Mouse (Mus musculus) embryo, embryonic 9.5 days (tissue): ENCODE measurements around the gene Asf1a.
"Not testable (repeated sequence)": the region's sequence is repeated elsewhere in the genome, so short reads cannot be mapped to it uniquely, and the experiment has no call there.

ENCODE experiments used
- DNase-seq: peaks from one replicate; pipeline ENCODE4 v3.0.0-alpha.2; 2017; ENCODE audit errors: extremely low spot score

Asf1a gene

DNA sequence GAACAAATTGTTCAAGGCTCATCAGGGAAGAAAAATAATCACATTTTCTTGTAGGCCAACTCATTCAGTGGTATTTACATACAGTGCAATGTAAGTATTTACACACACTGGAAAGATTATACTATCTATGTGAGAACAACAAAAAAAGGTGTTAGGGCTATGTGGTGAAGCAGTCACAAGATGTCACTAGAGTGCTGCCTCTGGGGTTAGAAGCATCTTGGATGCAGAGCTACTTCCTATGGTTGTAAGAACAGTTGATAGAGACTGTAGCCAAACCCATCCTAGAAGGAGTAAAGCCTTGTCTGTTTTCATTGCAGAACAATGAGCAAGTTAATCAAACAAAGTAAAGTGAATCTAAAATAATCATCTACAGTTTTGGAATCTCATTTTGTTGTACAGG is 45.0 kb downstream of the Asf1a start:
- DNase-seq, result peak; percentile 20

DNA sequence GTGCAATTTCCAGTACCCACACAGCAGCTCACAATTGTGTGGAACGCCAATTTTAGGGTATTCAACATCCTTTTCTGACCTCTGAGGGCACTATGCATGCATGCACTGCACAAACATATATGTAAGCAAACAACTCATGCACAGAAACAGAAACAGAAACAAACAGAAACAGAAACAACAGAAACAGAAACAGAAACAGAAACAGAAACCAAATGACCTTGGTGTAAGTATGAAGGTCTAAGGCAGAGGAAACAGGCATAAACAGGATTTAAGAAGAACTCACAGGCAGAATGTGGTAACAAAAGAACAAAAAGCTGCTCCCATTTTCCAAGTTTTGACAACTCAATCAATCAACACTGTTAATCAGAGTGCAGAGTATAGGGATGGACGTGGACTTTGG is 54.1 kb downstream of the Asf1a start:
- DNase-seq, result no peak

DNA sequence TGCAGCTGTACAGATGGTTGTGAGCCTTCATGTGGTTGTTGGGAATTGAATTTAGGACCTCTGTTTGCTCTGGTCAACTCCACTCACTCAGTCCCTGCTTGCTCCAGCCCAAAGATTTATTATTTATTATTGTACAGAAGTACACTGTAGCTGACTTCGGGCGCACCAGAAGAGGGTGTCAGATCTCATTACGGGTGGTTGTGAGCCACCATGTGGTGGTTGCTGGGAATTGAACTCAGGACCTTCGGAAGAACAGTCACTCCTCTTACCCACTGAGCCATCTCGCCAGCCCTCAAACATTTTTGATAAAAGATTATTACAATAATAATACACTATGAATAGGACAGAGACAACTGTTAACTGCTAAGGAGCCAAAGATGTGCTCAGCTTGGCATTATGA is 57.7 kb downstream of the Asf1a start:
- DNase-seq, result not testable (repeated sequence)
